In genomic region chr10:25411836-25412373, GRCm38 (mm10) we compare ENCODE assay signal across 16 mouse cellular contexts. TPM values are rescaled to one million over a fixed set of nuclear protein-coding genes. Genes with fewer than 3 reads are reported as not detected.
DNase-seq lines count a peak whose midpoint lies in the region; ATAC-seq and TF ChIP-seq lines count a peak whose summit lies in the region.
"Had no signal": no experiment of that assay in that cellular context is flagged by ENCODE, and none has a peak within 500 bp of the region (broad histone marks: within the 10 kb centered on the region; RNA-seq: fewer than 3 reads in every experiment).

No protein-coding gene starts in this region.

- TF ChIP-seq CTCF in Patski (IDR thresholded peaks at IDR 0.05): no peak
- no peak for TF ChIP-seq CTCF in cortical plate, adult 2 months (IDR thresholded peaks at IDR 0.05; ENCODE audit: extremely low read depth, insufficient read depth, low read length)
- TF ChIP-seq CTCF in cerebellum, adult 2 months (IDR thresholded peaks at IDR 0.05; ENCODE audit: borderline replicate concordance, insufficient read depth, low read depth, low read length): no peak

- H3K9ac ChIP-seq in heart, embryonic 13.5 days: 0 out of 2 replicates have a peak overlapping the region, but pooled peaks have one; percentile 24
- H3K9ac ChIP-seq in limb, embryonic 14.5 days (ENCODE audit: low read depth, low read length, severe bottlenecking): no peak overlapping the region
- H3K9ac ChIP-seq: hindbrain, embryonic 12.5 days; neural tube, embryonic 13.5 days had no signal

- POLR2A ChIA-PET in Patski (lab: Charles Lee): no interaction called here

- in situ Hi-C loops in Patski (cut with MboI; ENCODE audit: low pct_unique_long_range_greater_than_20kb): no loop called here

- ATAC-seq in heart, embryonic 13.5 days (ENCODE audit: extremely low read depth, insufficient number of reproducible peaks, low FRiP score, low TSS enrichment): no peak
- ATAC-seq in limb, embryonic 14.5 days (ENCODE audit: low FRiP score, low read depth): no peak; the same call in 1 of the 2 replicates
- ATAC-seq in Patski: no peak
- ATAC-seq: forebrain, embryonic 16.5 days; inflammation-experienced regulatory T-cells, adult 6 months had no signal

- no peaks in the 10 kb centered on the region for H3K27me3 ChIP-seq in heart, embryonic 13.5 days (replicated peaks)
- H3K27me3 ChIP-seq in limb, embryonic 14.5 days (ENCODE audit: control insufficient read depth, insufficient read depth, low read length): no peaks in the 10 kb centered on the region
- no peaks in the 10 kb centered on the region for H3K27me3 ChIP-seq in limb, embryonic 10.5 days (ENCODE audit: low read depth, poor library complexity, severe bottlenecking)
- H3K27me3 ChIP-seq in Patski: no peaks in the 10 kb centered on the region
- H3K27me3 ChIP-seq in cerebellum, adult 2 months (ENCODE audit: control insufficient read depth, insufficient read depth, low read length): no peaks in the 10 kb centered on the region
- H3K27me3 ChIP-seq: hindbrain, embryonic 12.5 days; neural tube, embryonic 13.5 days had no signal

- no peak for TF ChIP-seq POLR2A in limb, embryonic 14.5 days (IDR thresholded peaks at IDR 0.05; ENCODE audit: borderline replicate concordance, extremely low read depth, insufficient read depth, insufficient read length)
- no peak for TF ChIP-seq POLR2A in cortical plate, adult 2 months (IDR thresholded peaks at IDR 0.05; ENCODE audit: extremely low read depth, insufficient read depth, low read length)
- no peak for TF ChIP-seq POLR2A in cerebellum, adult 2 months (IDR thresholded peaks at IDR 0.05; ENCODE audit: borderline replicate concordance, insufficient read depth, low read length)

- H3K4me2 ChIP-seq in heart, embryonic 13.5 days: no peak overlapping the region
- no peak overlapping the region for H3K4me2 ChIP-seq in limb, embryonic 14.5 days (replicated peaks; ENCODE audit: low read depth, low read length, severe bottlenecking)
- H3K4me2 ChIP-seq: hindbrain, embryonic 12.5 days; liver, embryonic 11.5 days; midbrain, embryonic 11.5 days; neural tube, embryonic 13.5 days had no signal

- 0 out of 2 replicates have a peak overlapping the region, but pooled peaks have one; percentile 8 for H3K27ac ChIP-seq in heart, embryonic 13.5 days (replicated peaks)
- no peak overlapping the region for H3K27ac ChIP-seq in limb, embryonic 14.5 days (replicated peaks; ENCODE audit: low read depth, low read length)
- no peak overlapping the region for H3K27ac ChIP-seq in limb, embryonic 10.5 days
- H3K27ac ChIP-seq in cortical plate, adult 2 months (ENCODE audit: insufficient read depth, low read length): peak overlapping the region; percentile 73
- H3K27ac ChIP-seq in cerebellum, adult 2 months (ENCODE audit: insufficient read depth, low read length): no peak overlapping the region
- H3K27ac ChIP-seq: hindbrain, embryonic 12.5 days; macrophage; neural tube, embryonic 13.5 days had no signal

- no peaks in the 10 kb centered on the region for H3K9me3 ChIP-seq in heart, embryonic 13.5 days
- H3K9me3 ChIP-seq in limb, embryonic 14.5 days (ENCODE audit: control insufficient read depth, low read length): no peaks in the 10 kb centered on the region
- no peaks in the 10 kb centered on the region for H3K9me3 ChIP-seq in limb, embryonic 10.5 days (replicated peaks)
- H3K9me3 ChIP-seq: hindbrain, embryonic 12.5 days; neural tube, embryonic 13.5 days had no signal

- no peak for DNase-seq in heart, postnatal 36 days
- DNase-seq in limb, embryonic 14.5 days (ENCODE audit: low spot score): peak; percentile 37
- no peak for DNase-seq in limb, embryonic 10.5 days (ENCODE audit: low spot score)
- DNase-seq in Patski (ENCODE audit: low read depth, low spot score): peak; percentile 4
- no peak for DNase-seq in cerebellum, adult 2 months
- DNase-seq: cerebellum, postnatal 14 days; right cerebral cortex, postnatal 25 days had no signal

- peaks cover 27% of the 10 kb centered on the region for H3K4me1 ChIP-seq in heart, embryonic 13.5 days
- H3K4me1 ChIP-seq in limb, embryonic 14.5 days (ENCODE audit: control insufficient read depth, insufficient read depth, low read length): peaks cover 7% of the 10 kb centered on the region; the same call in 1 of the 2 replicates
- peaks cover 7% of the 10 kb centered on the region; the same call in 1 of the 2 replicates for H3K4me1 ChIP-seq in limb, embryonic 10.5 days
- H3K4me1 ChIP-seq in cortical plate, adult 2 months (ENCODE audit: control insufficient read depth, insufficient read depth, low read length): no peaks in the 10 kb centered on the region
- H3K4me1 ChIP-seq in cerebellum, adult 2 months (ENCODE audit: control insufficient read depth, insufficient read depth, low read length): no peaks in the 10 kb centered on the region
- H3K4me1 ChIP-seq: hindbrain, embryonic 12.5 days; neural tube, embryonic 13.5 days had no signal

- WGBS in heart, embryonic 13.5 days: 62% methylated on average over 6 of the region's 6 CpGs
- WGBS in limb, embryonic 14.5 days: 52% methylated on average over 6 of the region's 6 CpGs
- WGBS in limb, embryonic 10.5 days: 89% methylated on average over 6 of the region's 6 CpGs
- WGBS in cerebellum, adult 2 months: 74% methylated on average over 6 of the region's 6 CpGs

- H3K4me3 ChIP-seq in heart, embryonic 13.5 days: no peak overlapping the region
- no peak overlapping the region for H3K4me3 ChIP-seq in limb, embryonic 14.5 days (replicated peaks; ENCODE audit: low read length)
- H3K4me3 ChIP-seq in limb, embryonic 10.5 days: no peak overlapping the region
- H3K4me3 ChIP-seq in cortical plate, adult 2 months (ENCODE audit: insufficient read depth, low read length): no peak overlapping the region
- H3K4me3 ChIP-seq in cerebellum, adult 2 months (replicated peaks; ENCODE audit: insufficient read depth, low read depth, low read length): no peak overlapping the region
- H3K4me3 ChIP-seq: hindbrain, embryonic 12.5 days; neural tube, embryonic 13.5 days had no signal

- CTCF ChIA-PET in Patski (lab: Charles Lee): no interaction called here

- intact Hi-C loops in heart, postnatal 36 days (cut with DNase I): no loop called here

- H3K36me3 ChIP-seq in heart, embryonic 13.5 days: no peaks in the 10 kb centered on the region
- H3K36me3 ChIP-seq in limb, embryonic 14.5 days (ENCODE audit: control insufficient read depth, insufficient read depth, low read length): no peaks in the 10 kb centered on the region
- H3K36me3 ChIP-seq in limb, embryonic 10.5 days: no peaks in the 10 kb centered on the region
- H3K36me3 ChIP-seq: hindbrain, embryonic 12.5 days; neural tube, embryonic 13.5 days had no signal

RNA-seq across cellular contexts. Expression of gene Epb41l2, which starts 52.3 kb away (rescaled TPM):
- polyA plus RNA-seq in heart, embryonic 13.5 days (2015; fragmentation: Nextera tagmentation; extraction: Ambion mirVana): 42.9 and 45.8 TPM in 2 replicates
- 10 to 100 TPM; 42.0 to 55.8 TPM for total RNA-seq in heart, postnatal 36 days (2021)
- polyA plus RNA-seq in limb, embryonic 14.5 days (2012; rRNA removed): 120 and 143 TPM in 2 replicates
- polyA plus RNA-seq in limb, embryonic 14.5 days (2014; fragmentation: Nextera tagmentation; extraction: Ambion mirVana): 78.1 and 81.7 TPM in 2 replicates
- 54.0 and 79.4 TPM in 2 replicates for polyA plus RNA-seq in limb, embryonic 10.5 days (2016; fragmentation: Nextera tagmentation; extraction: Ambion mirVana)
- polyA plus RNA-seq in Patski (2021): 41.3 TPM
- polyA plus RNA-seq in cortical plate, adult 2 months (2012; rRNA removed): 117 and 121 TPM in 2 replicates
- 42.3 and 46.5 TPM in 2 replicates for polyA plus RNA-seq in cerebellum, adult 2 months (2012; rRNA removed)

Comparison
In these comparisons a context has a peak if more than half of its experiments do, and no peak if none do; other contexts are left out.
1. DNase-seq: peak in limb, embryonic 14.5 days (single experiment) and Patski (single experiment); none in heart, postnatal 36 days (0 of 2), limb, embryonic 10.5 days (single experiment) and cerebellum, adult 2 months (0 of 2).
2. H3K27ac ChIP-seq: peak in heart, embryonic 13.5 days (single experiment) and cortical plate, adult 2 months (single experiment); none in limb, embryonic 14.5 days (single experiment), limb, embryonic 10.5 days (single experiment) and cerebellum, adult 2 months (single experiment).